Mouse (Mus musculus) myocyte (in vitro differentiated cells): ENCODE measurements around the gene Mettl21a.

Experiments used
- E2F4 ChIP-seq: IDR thresholded peaks from one replicate; pipeline ENCODE4 v1.6.1; 2011; ENCODE audit warnings: mild to moderate bottlenecking, control low read depth, moderate library complexity; ENCODE audit not compliant: insufficient read depth
- MAX ChIP-seq: IDR thresholded peaks from one replicate; pipeline ENCODE4 v1.6.1; 2011; ENCODE audit warnings: low read depth, mild to moderate bottlenecking, control low read depth
- MYOD1 ChIP-seq, 3 experiments: IDR thresholded peaks; one replicate each; pipeline ENCODE4 v1.6.1; 2011; ENCODE audit warnings: control low read depth in 2 of 3, low read depth in 2 of 3, mild to moderate bottlenecking in 2 of 3, moderate library complexity in 1 of 3; ENCODE audit not compliant: insufficient read length in 2 of 3, control insufficient read depth in 1 of 3
- MYOG ChIP-seq, 3 experiments: IDR thresholded peaks; one replicate each; pipeline ENCODE4 v1.6.1; 2011; ENCODE audit warnings: control low read depth in 2 of 3, low read depth in 2 of 3, mild to moderate bottlenecking in 2 of 3; ENCODE audit not compliant: insufficient read length in 2 of 3, control insufficient read depth in 1 of 3, insufficient read depth in 1 of 3
- POLR2A ChIP-seq: IDR thresholded peaks from one replicate; pipeline ENCODE4 v1.6.1; 2011; ENCODE audit warnings: low read depth, mild to moderate bottlenecking, control low read depth, moderate library complexity; ENCODE audit not compliant: insufficient read length
- POLR2AphosphoS2 ChIP-seq: IDR thresholded peaks from one replicate; pipeline ENCODE4 v1.6.1; 2011; ENCODE audit warnings: low read depth, control low read depth; ENCODE audit not compliant: insufficient read length
- REST ChIP-seq: IDR thresholded peaks from one replicate; pipeline ENCODE4 v1.6.1; 2011; ENCODE audit warnings: mild to moderate bottlenecking, control low read depth, moderate library complexity; ENCODE audit not compliant: insufficient read depth, insufficient read length
- TCF12 ChIP-seq: IDR thresholded peaks from one replicate; pipeline ENCODE4 v1.6.1; 2011; ENCODE audit warnings: mild to moderate bottlenecking, control low read depth; ENCODE audit not compliant: poor library complexity, insufficient read depth, severe bottlenecking
- USF1 ChIP-seq: IDR thresholded peaks from one replicate; pipeline ENCODE4 v1.6.1; 2011; ENCODE audit warnings: low read depth, mild to moderate bottlenecking, control low read depth, moderate library complexity

- TF ChIP-seq POLR2A (no peak), USF1 (no peak), TCF12 (no peak), MAX (no peak), REST (no peak), MYOD1 (IDR thresholded peaks at IDR 0.05; ENCODE audit: control insufficient read depth in 1 of 3, insufficient read length in 2 of 3, low read depth in 2 of 3) (no peak), POLR2AphosphoS2 (no peak), MYOG (IDR thresholded peaks at IDR 0.05; ENCODE audit: control insufficient read depth in 1 of 3, insufficient read depth in 1 of 3, insufficient read length in 2 of 3, low read depth in 2 of 3) (no peak), E2F4 (no peak)
These were observed 13.7 kb downstream of the Mettl21a start for GRCm38 (mm10) chr1:64603381-64603780.
